Mouse (Mus musculus): Measurements from ENCODE around the gene Gm10340.
"Not testable (repeated sequence)": the region's sequence is repeated elsewhere in the genome, so short reads cannot be mapped to it uniquely, and the experiment has no call there.

The Gm10340 gene

GRCm38 (mm10) chr14:3133697-3134096, at the start of gene Gm10340:
Gm10340 (plus strand) TSS chr14:3133997.
- DNase-seq (ENCODE audit: low read depth, low spot score) = not testable (repeated sequence)

DNA sequence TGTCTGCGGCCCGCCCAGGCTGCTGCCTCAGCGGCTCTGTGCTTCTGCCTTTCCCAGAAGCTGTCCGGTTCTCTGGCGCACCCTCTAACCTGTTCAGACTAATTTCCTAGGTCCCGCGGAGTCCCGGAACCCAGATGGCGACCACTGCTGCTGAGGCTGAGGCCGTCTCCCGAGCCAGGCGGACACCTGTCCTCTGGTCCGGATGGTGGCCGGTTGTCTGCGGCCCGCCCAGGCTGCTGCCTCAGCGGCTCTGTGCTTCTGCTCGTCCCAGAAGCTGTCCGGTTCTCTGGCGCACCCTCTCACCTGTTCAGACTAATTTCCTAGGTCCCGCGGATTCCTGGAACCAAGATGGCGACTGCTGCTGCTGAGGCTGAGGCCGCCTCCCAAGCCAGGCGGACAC, 17.7 kb upstream of the Gm10340 start:
- DNase-seq (ENCODE audit: low read depth, low spot score) = not testable (repeated sequence)

DNA sequence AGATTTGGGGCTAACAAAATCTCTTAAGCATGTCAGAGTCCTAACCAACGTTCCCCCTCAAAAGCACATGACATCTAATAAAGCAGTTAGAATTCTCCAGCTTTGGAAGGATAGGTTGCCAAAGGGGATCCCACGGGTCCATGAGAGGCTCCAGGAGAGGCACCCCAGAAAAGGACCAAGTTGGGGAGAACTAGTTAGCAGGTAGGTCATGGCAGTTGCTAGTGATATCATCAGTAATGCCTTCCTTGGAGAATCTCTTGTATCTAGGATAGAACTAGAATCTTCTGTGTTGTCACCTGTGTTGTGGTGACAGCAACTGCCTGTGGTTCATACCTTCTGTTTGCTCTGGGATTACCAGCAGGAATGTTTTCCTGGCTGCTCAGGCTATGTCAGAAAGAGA, 54.2 kb downstream of the Gm10340 start, which contains the start of gene Gm5795:
TSS of gene Gm5795 (plus strand) at position 301 of the 400 bp plus-strand sequence.
- DNase-seq (ENCODE audit: low read depth, low spot score) = not testable (repeated sequence)

All from brain, adult 2 months (tissue).